Mouse (Mus musculus): ENCODE measurements around the gene Mxra8. TPM values are rescaled to one million over a fixed set of nuclear protein-coding genes. Genes with fewer than 3 reads are reported as not detected.

Mxra8 gene
- polyA plus RNA-seq, 2 experiments, result 3.9 to 5.4 TPM

- H3K4me2 ChIP-seq (ENCODE audit: low read depth), result peak overlapping the region; percentile 99; the same call in 1 of the 2 replicates
- H3K36me3 ChIP-seq (replicated peaks; ENCODE audit: control insufficient read depth, insufficient read depth, low read depth), result no peaks in the 10 kb centered on the region; the same call in 1 of the 2 replicates
- DNase-seq (ENCODE audit: low read depth in 3 of 3, low spot score in 3 of 3) (no peak), ATAC-seq (ENCODE audit: insufficient read depth) (no peak)
- TF ChIP-seq EP300 (IDR thresholded peaks at IDR 0.05; ENCODE audit: low read depth) (no peak), CTCF (IDR thresholded peaks at IDR 0.05; ENCODE audit: low read depth) (no peak)
- peaks cover 11 to 12% of the 10 kb centered on the region in 2 experiments; a peak in 3 of 4 replicates for H3K4me1 ChIP-seq (replicated peaks; ENCODE audit: control insufficient read depth in 2 of 2, insufficient read depth in 2 of 2, low read length in 1 of 2)
- H3K9me3 ChIP-seq (ENCODE audit: control insufficient read depth, low read length), result no peaks in the 10 kb centered on the region
- H3K9ac ChIP-seq (replicated peaks), result no peak overlapping the region
- no peaks in the 10 kb centered on the region for H3K27me3 ChIP-seq (ENCODE audit: control insufficient read depth, insufficient read depth, low read length)
- H3K4me3 ChIP-seq (ENCODE audit: insufficient read depth in 1 of 2, low read depth in 2 of 2, low read length in 2 of 2), result no peak overlapping the region
- H3K27ac ChIP-seq, result no peak overlapping the region
- WGBS (ENCODE audit: insufficient replicate concordance), result 74% methylated on average over 3 of the region's 3 CpGs
Observed at GRCm38 (mm10) chr4:155849792-155850451, 10.4 kb downstream of the Mxra8 start.

GRCm38 (mm10) chr4:155851368-155851767 is 11.9 kb downstream of the Mxra8 start:
- DNase-seq (ENCODE audit: low read depth in 3 of 3, low spot score in 3 of 3) (no peak), ATAC-seq (ENCODE audit: insufficient read depth) (no peak)
- no peak overlapping the region for H3K4me3 ChIP-seq (ENCODE audit: insufficient read depth in 1 of 2, low read depth in 2 of 2, low read length in 2 of 2)

GRCm38 (mm10) chr4:155851951-155852411 is 12.5 kb downstream of the Mxra8 start:
- 81% methylated on average over 2 of the region's 2 CpGs for WGBS (ENCODE audit: insufficient replicate concordance)
- DNase-seq (ENCODE audit: low read depth in 3 of 3, low spot score in 3 of 3) (no peak), ATAC-seq (ENCODE audit: insufficient read depth) (no peak)
- Histone ChIP-seq H3K9me3 (ENCODE audit: control insufficient read depth, low read length) (no peaks in the 10 kb centered on the region), H3K27ac (no peak overlapping the region), H3K9ac (replicated peaks) (no peak overlapping the region), H3K36me3 (replicated peaks; ENCODE audit: control insufficient read depth, insufficient read depth, low read depth) (peaks cover 6% of the 10 kb centered on the region), H3K4me3 (ENCODE audit: insufficient read depth in 1 of 2, low read depth in 2 of 2, low read length in 2 of 2) (no peak overlapping the region), H3K4me1 (replicated peaks; ENCODE audit: control insufficient read depth in 2 of 2, insufficient read depth in 2 of 2, low read length in 1 of 2) (peaks cover 8 to 12% of the 10 kb centered on the region in 2 experiments; a peak in 3 of 4 replicates), H3K4me2 (ENCODE audit: low read depth) (no peak overlapping the region), H3K27me3 (ENCODE audit: control insufficient read depth, insufficient read depth, low read length) (no peaks in the 10 kb centered on the region)
- TF ChIP-seq CTCF (IDR thresholded peaks at IDR 0.05; ENCODE audit: low read depth) (no peak), EP300 (IDR thresholded peaks at IDR 0.05; ENCODE audit: low read depth) (no peak)

More at GRCm38 (mm10) chr4:155851368-155851767, 11.9 kb downstream of the Mxra8 start:
- Histone ChIP-seq H3K4me1 (replicated peaks; ENCODE audit: control insufficient read depth in 2 of 2, insufficient read depth in 2 of 2, low read length in 1 of 2) (peaks cover 11 to 12% of the 10 kb centered on the region in 2 experiments; a peak in 3 of 4 replicates), H3K36me3 (replicated peaks; ENCODE audit: control insufficient read depth, insufficient read depth, low read depth) (peaks cover 6% of the 10 kb centered on the region), H3K27me3 (ENCODE audit: control insufficient read depth, insufficient read depth, low read length) (no peaks in the 10 kb centered on the region), H3K4me2 (ENCODE audit: low read depth) (no peak overlapping the region), H3K9me3 (ENCODE audit: control insufficient read depth, low read length) (no peaks in the 10 kb centered on the region), H3K27ac (no peak overlapping the region), H3K9ac (replicated peaks) (no peak overlapping the region)
- TF ChIP-seq EP300 (IDR thresholded peaks at IDR 0.05; ENCODE audit: low read depth) (no peak), CTCF (IDR thresholded peaks at IDR 0.05; ENCODE audit: low read depth) (no peak)
- 74% methylated on average over 3 of the region's 3 CpGs for WGBS (ENCODE audit: insufficient replicate concordance)

- 81% methylated on average over 9 of the region's 9 CpGs for WGBS (ENCODE audit: insufficient replicate concordance)
- TF ChIP-seq CTCF (IDR thresholded peaks at IDR 0.05; ENCODE audit: low read depth) (no peak), EP300 (IDR thresholded peaks at IDR 0.05; ENCODE audit: low read depth) (no peak)
- no peak overlapping the region for H3K27ac ChIP-seq
- no peaks in the 10 kb centered on the region for H3K9me3 ChIP-seq (ENCODE audit: control insufficient read depth, low read length)
- peaks cover 6% of the 10 kb centered on the region for H3K36me3 ChIP-seq (replicated peaks; ENCODE audit: control insufficient read depth, insufficient read depth, low read depth)
- no peak overlapping the region for H3K4me2 ChIP-seq (ENCODE audit: low read depth)
- no peak overlapping the region for H3K9ac ChIP-seq (replicated peaks)
- H3K4me1 ChIP-seq (replicated peaks; ENCODE audit: control insufficient read depth in 2 of 2, insufficient read depth in 2 of 2, low read length in 1 of 2), result peaks cover 5 to 11% of the 10 kb centered on the region in 2 experiments; a peak in 2 of 4 replicates
- H3K4me3 ChIP-seq (ENCODE audit: insufficient read depth in 1 of 2, low read depth in 2 of 2, low read length in 2 of 2), result no peak overlapping the region
- DNase-seq (ENCODE audit: low read depth in 3 of 3, low spot score in 3 of 3) (no peak), ATAC-seq (ENCODE audit: insufficient read depth) (no peak)
- no peaks in the 10 kb centered on the region for H3K27me3 ChIP-seq (ENCODE audit: control insufficient read depth, insufficient read depth, low read length)
Observed at GRCm38 (mm10) chr4:155853421-155853820, 13.9 kb downstream of the Mxra8 start.

- no peak overlapping the region for H3K4me3 ChIP-seq (ENCODE audit: insufficient read depth in 1 of 2, low read depth in 2 of 2, low read length in 2 of 2)
- H3K27ac ChIP-seq, result no peak overlapping the region
- H3K4me1 ChIP-seq (replicated peaks; ENCODE audit: control insufficient read depth in 2 of 2, insufficient read depth in 2 of 2, low read length in 1 of 2), result 0 out of 4 replicates have a peak, but pooled peaks cover 0 to 3% of the 10 kb centered on the region in 2 experiments
- H3K9ac ChIP-seq (replicated peaks), result no peak overlapping the region
- no peaks in the 10 kb centered on the region for H3K27me3 ChIP-seq (ENCODE audit: control insufficient read depth, insufficient read depth, low read length)
- no peak for ATAC-seq (ENCODE audit: insufficient read depth)
- WGBS (ENCODE audit: insufficient replicate concordance), result 90% methylated on average over 12 of the region's 12 CpGs
- H3K9me3 ChIP-seq (ENCODE audit: control insufficient read depth, low read length), result no peaks in the 10 kb centered on the region
- H3K36me3 ChIP-seq (replicated peaks; ENCODE audit: control insufficient read depth, insufficient read depth, low read depth), result peaks cover 6% of the 10 kb centered on the region
- DNase-seq (ENCODE audit: low read depth in 3 of 3, low spot score in 3 of 3), result no peak
- no peak overlapping the region for H3K4me2 ChIP-seq (ENCODE audit: low read depth)
- TF ChIP-seq EP300 (IDR thresholded peaks at IDR 0.05; ENCODE audit: low read depth), result no peak
Observed at GRCm38 (mm10) chr4:155854991-155855390, 15.5 kb downstream of the Mxra8 start.
